Mouse (Mus musculus): ENCODE data around the gene Plet1. TPM values are rescaled to one million over a fixed set of nuclear protein-coding genes. Genes with fewer than 3 reads are reported as not detected.

Gene Plet1
- polyA plus RNA-seq, 1 experiment from 2014 or later, result 1.3 TPM

DNA sequence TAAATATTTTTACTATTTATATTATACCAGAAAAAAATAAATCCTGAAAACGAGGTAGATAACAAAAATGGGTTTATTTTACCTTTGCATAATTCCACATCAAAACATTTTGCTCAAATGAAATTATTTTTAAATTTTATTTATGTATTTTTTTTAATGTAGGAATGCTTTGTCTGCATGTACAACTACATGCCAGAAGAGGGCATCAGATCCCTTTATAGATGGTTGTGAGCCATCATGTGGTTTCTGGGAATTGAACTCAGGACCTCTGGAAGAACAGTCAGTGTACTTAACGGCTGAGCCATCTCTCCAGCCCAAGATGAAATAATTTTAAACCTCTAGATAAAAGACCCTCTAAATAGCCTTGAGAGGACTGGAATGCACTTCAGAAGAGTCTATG, 27.2 kb downstream of the Plet1 start:
- no peaks in the 10 kb centered on the region for H3K4me1 ChIP-seq (ENCODE audit: control insufficient read depth, insufficient read depth, low read length)
- H3K9me3 ChIP-seq (ENCODE audit: control insufficient read depth, low read length), result no peaks in the 10 kb centered on the region
- H3K9ac ChIP-seq (ENCODE audit: low read depth, low read length), result no peak overlapping the region
- no peak overlapping the region for H3K4me2 ChIP-seq (ENCODE audit: low read depth, low read length)
- H3K27ac ChIP-seq (ENCODE audit: low read length), result no peak overlapping the region
- ATAC-seq, result no peak
- H3K27me3 ChIP-seq (replicated peaks; ENCODE audit: control insufficient read depth, insufficient read depth, low read length), result no peaks in the 10 kb centered on the region
- no peaks in the 10 kb centered on the region for H3K36me3 ChIP-seq (ENCODE audit: control insufficient read depth, insufficient read depth, low read length)
- WGBS, result 67% methylated on average over 2 of the region's 2 CpGs
- no peak overlapping the region for H3K4me3 ChIP-seq (ENCODE audit: low read length)

- 78% methylated on average over 5 of the region's 5 CpGs for WGBS
- Histone ChIP-seq H3K27me3 (replicated peaks; ENCODE audit: control insufficient read depth, insufficient read depth, low read length) (no peaks in the 10 kb centered on the region), H3K4me1 (ENCODE audit: control insufficient read depth, insufficient read depth, low read length) (peaks cover 4% of the 10 kb centered on the region), H3K4me3 (ENCODE audit: low read length) (no peak overlapping the region), H3K9ac (ENCODE audit: low read depth, low read length) (no peak overlapping the region), H3K4me2 (ENCODE audit: low read depth, low read length) (no peak overlapping the region), H3K9me3 (ENCODE audit: control insufficient read depth, low read length) (no peaks in the 10 kb centered on the region), H3K36me3 (ENCODE audit: control insufficient read depth, insufficient read depth, low read length) (no peaks in the 10 kb centered on the region), H3K27ac (ENCODE audit: low read length) (no peak overlapping the region)
- no peak for ATAC-seq
These were observed 28.2 kb downstream of the Plet1 start for GRCm38 (mm10) chr9:50522574-50522973.

- no peak for ATAC-seq
- Histone ChIP-seq H3K4me2 (ENCODE audit: low read depth, low read length) (no peak overlapping the region), H3K36me3 (ENCODE audit: control insufficient read depth, insufficient read depth, low read length) (no peaks in the 10 kb centered on the region), H3K9ac (ENCODE audit: low read depth, low read length) (no peak overlapping the region), H3K4me3 (ENCODE audit: low read length) (no peak overlapping the region), H3K9me3 (ENCODE audit: control insufficient read depth, low read length) (no peaks in the 10 kb centered on the region), H3K4me1 (ENCODE audit: control insufficient read depth, insufficient read depth, low read length) (peaks cover 8% of the 10 kb centered on the region), H3K27me3 (replicated peaks; ENCODE audit: control insufficient read depth, insufficient read depth, low read length) (no peaks in the 10 kb centered on the region), H3K27ac (ENCODE audit: low read length) (no peak overlapping the region)
- 84% methylated on average over 5 of the region's 5 CpGs for WGBS
These were observed 30.6 kb downstream of the Plet1 start for GRCm38 (mm10) chr9:50524936-50525335.

DNA sequence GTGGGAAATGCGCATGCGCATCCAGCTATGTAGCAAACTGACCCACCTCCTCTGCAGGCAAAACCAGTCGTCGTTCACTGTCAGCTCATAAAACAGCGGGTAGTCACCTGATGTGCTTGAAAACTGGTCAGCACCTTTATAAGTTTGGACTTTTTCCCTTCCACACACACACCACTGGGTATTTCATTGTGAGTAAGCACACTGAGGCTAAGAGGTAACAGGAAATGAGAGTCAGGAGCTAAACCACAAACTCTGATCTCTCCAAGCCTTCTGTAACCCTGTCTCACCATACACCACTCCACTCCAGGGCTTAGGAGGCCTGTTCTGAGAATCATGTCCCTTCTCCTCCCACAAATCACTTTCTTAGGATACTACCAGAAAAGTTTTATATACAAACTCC, 31.3 kb downstream of the Plet1 start:
- no peaks in the 10 kb centered on the region for H3K27me3 ChIP-seq (replicated peaks; ENCODE audit: control insufficient read depth, insufficient read depth, low read length)
- peaks cover 8% of the 10 kb centered on the region for H3K4me1 ChIP-seq (ENCODE audit: control insufficient read depth, insufficient read depth, low read length)
- no peak for ATAC-seq
- H3K36me3 ChIP-seq (ENCODE audit: control insufficient read depth, insufficient read depth, low read length), result no peaks in the 10 kb centered on the region
- H3K9ac ChIP-seq (ENCODE audit: low read depth, low read length), result no peak overlapping the region
- H3K27ac ChIP-seq (ENCODE audit: low read length), result no peak overlapping the region
- no peak overlapping the region for H3K4me2 ChIP-seq (ENCODE audit: low read depth, low read length)
- H3K4me3 ChIP-seq (ENCODE audit: low read length), result no peak overlapping the region
- H3K9me3 ChIP-seq (ENCODE audit: control insufficient read depth, low read length), result no peaks in the 10 kb centered on the region
- 66% methylated on average over 5 of the region's 5 CpGs for WGBS

DNA sequence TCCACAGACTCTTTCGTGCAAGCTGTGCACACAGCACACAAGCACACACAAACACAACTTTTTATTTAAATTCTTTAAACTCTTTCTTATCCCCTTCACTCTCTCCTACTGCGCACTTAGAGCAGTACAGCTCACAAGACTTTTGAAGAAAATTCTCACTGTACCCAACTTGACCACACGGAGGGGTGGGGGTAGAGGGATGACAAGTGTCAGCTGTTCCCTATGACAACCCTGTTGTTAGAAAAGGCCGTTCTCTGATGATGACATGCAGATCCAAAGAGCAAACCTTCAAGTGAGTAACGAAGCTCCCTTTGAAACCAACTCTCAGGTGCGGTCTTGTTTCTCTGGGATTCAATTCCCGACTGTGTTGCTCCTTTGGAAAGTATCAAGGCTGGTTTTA, 33.5 kb downstream of the Plet1 start:
- no peaks in the 10 kb centered on the region for H3K36me3 ChIP-seq (ENCODE audit: control insufficient read depth, insufficient read depth, low read length)
- H3K27me3 ChIP-seq (replicated peaks; ENCODE audit: control insufficient read depth, insufficient read depth, low read length), result no peaks in the 10 kb centered on the region
- peak overlapping the region; percentile 84 for H3K9ac ChIP-seq (ENCODE audit: low read depth, low read length)
- 29% methylated on average over 7 of the region's 7 CpGs for WGBS
- no peaks in the 10 kb centered on the region for H3K9me3 ChIP-seq (ENCODE audit: control insufficient read depth, low read length)
- peak; percentile 9; the same call in 1 of the 2 replicates for ATAC-seq
- peak overlapping the region; percentile 83 for H3K4me3 ChIP-seq (ENCODE audit: low read length)
- H3K4me1 ChIP-seq (ENCODE audit: control insufficient read depth, insufficient read depth, low read length), result peaks cover 8% of the 10 kb centered on the region
- H3K27ac ChIP-seq (ENCODE audit: low read length), result peak overlapping the region; percentile 84; the same call in 1 of the 2 replicates
- peak overlapping the region; percentile 79 for H3K4me2 ChIP-seq (ENCODE audit: low read depth, low read length)

GRCm38 (mm10) chr9:50528293-50528892, 34.1 kb downstream of the Plet1 start, which contains the start of gene Pts:
Pts (minus strand) TSS chr9:50528724.
- peak; percentile 99 for ATAC-seq
- under 1% methylated on average over 54 of the region's 54 CpGs for WGBS
- Histone ChIP-seq H3K36me3 (ENCODE audit: control insufficient read depth, insufficient read depth, low read length) (no peaks in the 10 kb centered on the region), H3K27ac (ENCODE audit: low read length) (peak within 1 kb of the TSS; percentile 84), H3K9me3 (ENCODE audit: control insufficient read depth, low read length) (no peaks in the 10 kb centered on the region), H3K4me3 (ENCODE audit: low read length) (peak within 1 kb of the TSS; percentile 83), H3K9ac (ENCODE audit: low read depth, low read length) (peak within 1 kb of the TSS; percentile 84), H3K4me1 (ENCODE audit: control insufficient read depth, insufficient read depth, low read length) (peaks cover 8% of the 10 kb centered on the region), H3K27me3 (replicated peaks; ENCODE audit: control insufficient read depth, insufficient read depth, low read length) (no peaks in the 10 kb centered on the region), H3K4me2 (ENCODE audit: low read depth, low read length) (peak within 1 kb of the TSS; percentile 79)

DNA sequence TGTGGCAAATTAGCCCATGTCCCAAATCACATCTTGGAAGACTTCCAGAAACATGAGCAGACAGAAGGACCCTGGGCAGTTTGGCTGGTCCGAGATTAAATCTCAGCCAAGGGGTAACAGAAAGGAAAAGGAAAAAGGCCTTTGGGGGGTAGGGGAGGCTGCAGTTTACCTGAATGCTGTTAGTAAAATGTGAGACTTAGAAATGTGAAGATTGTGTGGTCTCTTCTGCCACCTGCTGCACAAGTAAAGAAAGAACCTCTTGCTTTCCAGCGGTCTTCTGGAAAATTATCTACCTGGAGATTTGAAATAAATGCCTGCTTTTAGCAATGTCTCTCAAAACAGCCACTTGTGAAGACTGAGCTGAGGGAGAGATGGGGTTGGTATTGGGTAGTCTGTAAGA, 36.6 kb downstream of the Plet1 start:
- Histone ChIP-seq H3K9ac (ENCODE audit: low read depth, low read length) (no peak overlapping the region), H3K4me1 (ENCODE audit: control insufficient read depth, insufficient read depth, low read length) (peaks cover 10% of the 10 kb centered on the region)
- WGBS, result 26% methylated on average over 2 of the region's 2 CpGs

DNA sequence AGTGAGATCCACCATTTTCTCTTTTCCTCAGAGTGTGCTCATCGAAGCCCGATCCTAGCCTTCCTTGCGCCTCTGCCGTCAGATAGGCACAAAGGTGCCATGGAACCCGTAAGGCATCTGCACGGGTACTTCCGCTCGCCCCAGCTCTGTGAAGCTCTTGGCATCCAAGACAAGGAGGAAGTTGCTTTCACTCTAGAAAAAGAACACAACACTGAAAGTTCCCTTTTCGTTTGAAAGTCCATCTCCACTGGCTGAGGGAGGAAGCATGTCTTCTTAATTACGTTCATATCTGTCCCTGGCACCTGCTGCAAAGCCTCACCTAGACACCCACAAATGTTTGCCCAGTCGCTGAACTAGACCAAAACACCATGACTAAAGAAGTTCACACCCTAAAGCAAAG, 39.0 kb downstream of the Plet1 start:
- Histone ChIP-seq H3K9me3 (ENCODE audit: control insufficient read depth, low read length) (peaks cover 3% of the 10 kb centered on the region; the same call in 1 of the 2 replicates), H3K4me2 (ENCODE audit: low read depth, low read length) (no peak overlapping the region), H3K27ac (ENCODE audit: low read length) (peak overlapping the region; percentile 59), H3K36me3 (ENCODE audit: control insufficient read depth, insufficient read depth, low read length) (no peaks in the 10 kb centered on the region), H3K4me3 (ENCODE audit: low read length) (no peak overlapping the region), H3K27me3 (replicated peaks; ENCODE audit: control insufficient read depth, insufficient read depth, low read length) (no peaks in the 10 kb centered on the region), H3K9ac (ENCODE audit: low read depth, low read length) (no peak overlapping the region), H3K4me1 (ENCODE audit: control insufficient read depth, insufficient read depth, low read length) (peaks cover 5% of the 10 kb centered on the region; the same call in 1 of the 2 replicates)
- ATAC-seq, result no peak
- WGBS, result 73% methylated on average over 11 of the region's 11 CpGs

More for the DNA sequence above, 36.6 kb downstream of the Plet1 start:
- Histone ChIP-seq H3K9me3 (ENCODE audit: control insufficient read depth, low read length) (peaks cover 3% of the 10 kb centered on the region; the same call in 1 of the 2 replicates), H3K4me2 (ENCODE audit: low read depth, low read length) (no peak overlapping the region), H3K27ac (ENCODE audit: low read length) (no peak overlapping the region), H3K36me3 (ENCODE audit: control insufficient read depth, insufficient read depth, low read length) (no peaks in the 10 kb centered on the region), H3K4me3 (ENCODE audit: low read length) (no peak overlapping the region), H3K27me3 (replicated peaks; ENCODE audit: control insufficient read depth, insufficient read depth, low read length) (no peaks in the 10 kb centered on the region)
- no peak for ATAC-seq

DNA sequence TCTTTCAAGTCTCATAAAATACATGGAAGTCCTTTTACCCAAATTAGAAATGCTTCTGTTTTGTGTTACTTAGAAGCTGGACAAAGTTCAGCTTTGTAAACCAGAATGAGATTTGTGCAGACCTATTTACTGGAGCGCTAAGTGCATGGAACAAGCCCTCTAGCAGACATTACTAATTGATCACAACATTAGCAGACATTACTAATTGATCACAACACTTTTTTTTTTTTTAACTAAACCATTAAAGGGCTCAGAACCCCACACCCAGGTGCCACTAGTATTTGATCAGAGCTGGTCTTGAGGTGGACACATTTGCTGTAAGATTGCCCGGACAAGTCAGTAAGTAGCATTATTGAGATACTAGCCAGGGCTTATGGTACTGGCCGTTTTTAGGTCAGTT, 39.5 kb downstream of the Plet1 start:
- peaks cover 3% of the 10 kb centered on the region; the same call in 1 of the 2 replicates for H3K9me3 ChIP-seq (ENCODE audit: control insufficient read depth, low read length)
- peaks cover 5% of the 10 kb centered on the region; the same call in 1 of the 2 replicates for H3K4me1 ChIP-seq (ENCODE audit: control insufficient read depth, insufficient read depth, low read length)
- no peak overlapping the region for H3K9ac ChIP-seq (ENCODE audit: low read depth, low read length)
- ATAC-seq, result no peak
- peak overlapping the region; percentile 59 for H3K27ac ChIP-seq (ENCODE audit: low read length)
- no peaks in the 10 kb centered on the region for H3K27me3 ChIP-seq (replicated peaks; ENCODE audit: control insufficient read depth, insufficient read depth, low read length)
- no peak overlapping the region for H3K4me3 ChIP-seq (ENCODE audit: low read length)
- H3K4me2 ChIP-seq (ENCODE audit: low read depth, low read length), result no peak overlapping the region
- WGBS, result 74% methylated on average over 3 of the region's 3 CpGs
- H3K36me3 ChIP-seq (ENCODE audit: control insufficient read depth, insufficient read depth, low read length), result no peaks in the 10 kb centered on the region

All from intestine, embryonic 16.5 days (tissue).